Mouse (Mus musculus) spleen, adult 2 months (tissue): ENCODE measurements around the gene Setd1a.

Experiments
- CTCF ChIP-seq: fragments of 200-500 bp; IDR thresholded peaks from 2 replicates; pipeline ENCODE4 v1.5.1; 2011; ENCODE audit warnings: mild to moderate bottlenecking, inconsistent platforms; ENCODE audit not compliant: insufficient read depth, insufficient read length, insufficient replicate concordance; ENCODE audit errors: extremely low read depth
- POLR2A ChIP-seq: fragments of 200-500 bp; IDR thresholded peaks from 2 replicates; pipeline ENCODE4 v1.6.1; 2011; ENCODE audit warnings: low read depth, low read length, inconsistent platforms

DNA sequence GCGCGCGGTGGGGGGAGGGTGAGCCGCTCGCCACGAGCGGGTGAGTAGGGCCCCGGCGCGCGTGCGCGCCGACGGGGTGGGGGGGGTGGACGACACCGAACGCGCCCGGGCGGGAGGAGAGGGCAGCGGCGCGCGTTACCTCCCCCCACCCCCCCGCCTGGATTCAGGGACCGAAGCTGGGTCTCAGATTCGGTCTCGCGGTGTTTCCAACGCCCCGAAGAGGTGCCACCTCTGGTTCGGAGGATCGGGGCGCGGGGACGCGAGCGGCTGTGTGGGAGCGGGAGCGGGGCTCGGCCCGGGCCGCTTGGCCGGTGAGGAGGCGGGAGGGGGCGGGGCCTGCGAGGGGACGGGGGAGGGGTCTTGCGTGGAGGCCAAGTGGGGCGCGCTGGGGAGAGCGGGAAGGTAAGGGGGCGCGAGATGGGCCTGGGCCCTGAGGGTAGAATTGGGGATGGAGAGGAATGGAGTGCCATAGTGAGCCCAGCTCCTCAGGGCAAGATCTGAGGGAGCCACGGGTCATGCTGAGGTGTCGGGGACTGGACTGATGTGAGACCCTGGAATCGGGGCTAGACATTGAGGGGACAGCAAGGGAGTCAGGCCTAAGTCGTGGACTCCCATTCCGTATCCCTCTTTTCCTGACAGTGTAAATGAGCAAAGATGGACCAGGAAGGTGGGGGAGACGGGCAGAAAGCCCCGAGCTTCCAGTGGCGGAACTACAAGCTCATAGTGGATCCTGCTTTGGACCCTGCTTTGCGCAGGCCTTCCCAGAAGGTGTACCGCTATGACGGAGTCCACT, 1.2 kb downstream of the Setd1a start:
- no peak for TF ChIP-seq CTCF
- TF ChIP-seq POLR2A: no peak
